Comparison of ENCODE assay signal across 16 mouse cellular contexts in the genomic region with DNA sequence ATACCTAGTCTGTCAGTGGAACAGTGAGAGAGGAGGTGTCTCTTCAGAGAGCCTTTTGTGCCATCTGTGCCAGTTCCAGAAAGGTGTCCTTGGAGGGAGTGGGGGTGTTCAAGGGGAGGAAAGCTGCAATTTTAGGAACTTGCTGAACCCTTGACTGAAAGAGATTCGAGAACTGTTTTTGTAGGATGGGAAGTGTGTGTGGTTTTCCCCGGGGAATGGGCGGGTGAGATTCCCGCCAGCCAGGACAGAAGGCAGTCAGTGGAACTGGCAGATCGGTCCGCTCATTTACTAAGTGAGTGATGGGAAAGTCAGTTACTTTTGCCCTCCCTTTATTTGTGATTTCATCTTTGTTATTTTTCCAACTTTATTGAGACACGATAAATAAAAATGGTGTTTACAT.
"Had no signal": no experiment of that assay in that cellular context is flagged by ENCODE, and none has a peak within 500 bp of the region (broad histone marks: within the 10 kb centered on the region; RNA-seq: fewer than 3 reads in every experiment).

No protein-coding gene starts in this region.

- H3K27me3 ChIP-seq: kidney, embryonic 15.5 days; liver, embryonic 13.5 days; neural tube, embryonic 12.5 days; neural tube, embryonic 15.5 days had no signal

- H3K4me3 ChIP-seq: kidney, embryonic 15.5 days; left cerebral cortex, adult 2 months; liver, embryonic 13.5 days; neural tube, embryonic 12.5 days; neural tube, embryonic 15.5 days had no signal

- H3K9ac ChIP-seq: kidney, embryonic 15.5 days; liver, embryonic 13.5 days; neural tube, embryonic 12.5 days; neural tube, embryonic 15.5 days had no signal

- H3K9me3 ChIP-seq: kidney, embryonic 15.5 days; liver, embryonic 13.5 days; neural tube, embryonic 12.5 days; neural tube, embryonic 15.5 days had no signal

- H3K27ac ChIP-seq: kidney, embryonic 15.5 days; left cerebral cortex, adult 2 months; liver, embryonic 13.5 days; neural tube, embryonic 12.5 days; neural tube, embryonic 15.5 days; stomach, postnatal 0 days had no signal

- H3K4me2 ChIP-seq: kidney, embryonic 15.5 days; liver, embryonic 13.5 days; midbrain, embryonic 11.5 days; neural tube, embryonic 12.5 days; neural tube, embryonic 15.5 days had no signal

- DNase-seq: kidney, postnatal 10 days; kidney, postnatal 36 days; layer of hippocampus, postnatal 36 days; liver, embryonic 13.5 days; lung, adult 2 months; lung, postnatal 14 days; lung, postnatal 4 days; midbrain, embryonic 14.5 days; thymus, adult 18-20 months; thymus, postnatal 36 days had no signal

- H3K36me3 ChIP-seq: kidney, embryonic 15.5 days; liver, embryonic 13.5 days; neural tube, embryonic 12.5 days; neural tube, embryonic 15.5 days had no signal

- H3K4me1 ChIP-seq: liver, embryonic 13.5 days had no signal
